Mouse (Mus musculus) myocyte (in vitro differentiated cells): ENCODE measurements around the gene Nsg1.

ENCODE experiments used
- E2F4 ChIP-seq: IDR thresholded peaks from one replicate; pipeline ENCODE4 v1.6.1; 2011; ENCODE audit warnings: mild to moderate bottlenecking, control low read depth, moderate library complexity; ENCODE audit not compliant: insufficient read depth
- MAX ChIP-seq: IDR thresholded peaks from one replicate; pipeline ENCODE4 v1.6.1; 2011; ENCODE audit warnings: low read depth, mild to moderate bottlenecking, control low read depth
- MYOD1 ChIP-seq, 3 experiments: IDR thresholded peaks; one replicate each; pipeline ENCODE4 v1.6.1; 2011; ENCODE audit warnings: control low read depth in 2 of 3, low read depth in 2 of 3, mild to moderate bottlenecking in 2 of 3, moderate library complexity in 1 of 3; ENCODE audit not compliant: insufficient read length in 2 of 3, control insufficient read depth in 1 of 3
- MYOG ChIP-seq, 3 experiments: IDR thresholded peaks; one replicate each; pipeline ENCODE4 v1.6.1; 2011; ENCODE audit warnings: control low read depth in 2 of 3, low read depth in 2 of 3, mild to moderate bottlenecking in 2 of 3; ENCODE audit not compliant: insufficient read length in 2 of 3, control insufficient read depth in 1 of 3, insufficient read depth in 1 of 3
- POLR2A ChIP-seq: IDR thresholded peaks from one replicate; pipeline ENCODE4 v1.6.1; 2011; ENCODE audit warnings: low read depth, mild to moderate bottlenecking, control low read depth, moderate library complexity; ENCODE audit not compliant: insufficient read length
- POLR2AphosphoS2 ChIP-seq: IDR thresholded peaks from one replicate; pipeline ENCODE4 v1.6.1; 2011; ENCODE audit warnings: low read depth, control low read depth; ENCODE audit not compliant: insufficient read length
- SRF ChIP-seq: IDR thresholded peaks from one replicate; pipeline ENCODE4 v1.6.1; 2011; ENCODE audit warnings: low read depth; ENCODE audit not compliant: control insufficient read depth, insufficient read length
- TCF12 ChIP-seq: IDR thresholded peaks from one replicate; pipeline ENCODE4 v1.6.1; 2011; ENCODE audit warnings: mild to moderate bottlenecking, control low read depth; ENCODE audit not compliant: poor library complexity, insufficient read depth, severe bottlenecking
- TCF3 ChIP-seq: IDR thresholded peaks from one replicate; pipeline ENCODE4 v1.6.1; 2011; ENCODE audit warnings: low read depth, control low read depth; ENCODE audit not compliant: insufficient read length
- USF1 ChIP-seq: IDR thresholded peaks from one replicate; pipeline ENCODE4 v1.6.1; 2011; ENCODE audit warnings: low read depth, mild to moderate bottlenecking, control low read depth, moderate library complexity

- TF ChIP-seq USF1 (no peak), E2F4 (no peak), TCF3 (no peak), POLR2A (no peak), MYOG (IDR thresholded peaks at IDR 0.05; ENCODE audit: control insufficient read depth in 1 of 3, insufficient read depth in 1 of 3, insufficient read length in 2 of 3, low read depth in 2 of 3) (no peak), MAX (no peak), TCF12 (no peak), SRF (no peak), MYOD1 (IDR thresholded peaks at IDR 0.05; ENCODE audit: control insufficient read depth in 1 of 3, insufficient read length in 2 of 3, low read depth in 2 of 3) (no peak), POLR2AphosphoS2 (no peak)
Observed at GRCm38 (mm10) chr5:38102945-38103344, 56.8 kb downstream of the Nsg1 start.
